Mouse (Mus musculus) CD4-positive, CD25-positive, alpha-beta regulatory T cell, adult 2 months (primary cell): ENCODE measurements at regions not wholly inside any gene's neighbourhood (a gene's known extent, or its start where the extent isn't known, plus 50 kb on each side); places are given as distances from the start of the nearest gene placed in this dataset.
A peak's percentile ranks its signal among the peaks of the same experiment; 100 is the strongest.

Experiments used
- DNase-seq: peaks from one replicate; pipeline ENCODE4 v3.0.0-alpha.2; 2012; ENCODE audit warnings: low read depth, low spot score

GRCm38 (mm10) chr10:42094274-42095000 lies 76.2 kb upstream of the Armc2 start:
- DNase-seq: no peak

GRCm38 (mm10) chr10:42093176-42093759 lies 75.0 kb upstream of the Armc2 start:
- DNase-seq: no peak

GRCm38 (mm10) chr10:42092500-42092899 lies 74.3 kb upstream of the Armc2 start:
- DNase-seq: no peak

GRCm38 (mm10) chr10:42091546-42092168 lies 73.4 kb upstream of the Armc2 start:
- DNase-seq: no peak

GRCm38 (mm10) chr10:42090806-42091205 lies 72.6 kb upstream of the Armc2 start:
- DNase-seq: no peak

- no peak for DNase-seq
These were observed 71.9 kb upstream of the Armc2 start for GRCm38 (mm10) chr10:42090147-42090546.

- DNase-seq: no peak
These were observed 71.4 kb upstream of the Armc2 start for GRCm38 (mm10) chr10:42089686-42090085.

- DNase-seq: peak; percentile 33
These were observed 71.0 kb upstream of the Armc2 start for GRCm38 (mm10) chr10:42089235-42089625.

GRCm38 (mm10) chr10:42088570-42089234 lies 70.5 kb upstream of the Armc2 start:
- DNase-seq: no peak

- no peak for DNase-seq
These were observed 69.7 kb upstream of the Armc2 start for GRCm38 (mm10) chr10:42087906-42088305.

GRCm38 (mm10) chr10:42086691-42087090 lies 68.4 kb upstream of the Armc2 start:
- DNase-seq: no peak

GRCm38 (mm10) chr10:42085295-42085694 lies 67.1 kb upstream of the Armc2 start:
- DNase-seq: no peak

GRCm38 (mm10) chr10:42082227-42082840 lies 64.1 kb upstream of the Armc2 start:
- DNase-seq: no peak

- DNase-seq: no peak
These were observed 61.5 kb upstream of the Armc2 start for GRCm38 (mm10) chr10:42079775-42080174.

- DNase-seq: no peak
These were observed 58.5 kb upstream of the Armc2 start for GRCm38 (mm10) chr10:42076711-42077110.

- no peak for DNase-seq
These were observed 57.3 kb upstream of the Armc2 start for GRCm38 (mm10) chr10:42075545-42075944.

GRCm38 (mm10) chr10:42072758-42073157 lies 54.5 kb upstream of the Armc2 start:
- no peak for DNase-seq

- no peak for DNase-seq
These were observed 53.9 kb upstream of the Armc2 start for GRCm38 (mm10) chr10:42072131-42072530.

- no peak for DNase-seq
These were observed 53.3 kb upstream of the Armc2 start for GRCm38 (mm10) chr10:42071404-42072024.

GRCm38 (mm10) chr10:42070611-42071403 lies 52.6 kb upstream of the Armc2 start:
- no peak for DNase-seq

GRCm38 (mm10) chr10:42069751-42070150 lies 51.5 kb upstream of the Armc2 start:
- no peak for DNase-seq
